10 mouse cellular contexts compared by ENCODE assay signal in genomic region chr8:70469295-70469916, GRCm38 (mm10). TPM values are rescaled to one million over a fixed set of nuclear protein-coding genes. Genes with fewer than 3 reads are reported as not detected.
A peak's percentile ranks its signal among the peaks of the same experiment; 100 is the strongest.
DNase-seq lines count a peak whose midpoint lies in the region; ATAC-seq lines count a peak whose summit lies in the region.
"Had no signal": no experiment of that assay in that cellular context is flagged by ENCODE, and none has a peak within 500 bp of the region (broad histone marks: within the 10 kb centered on the region; RNA-seq: fewer than 3 reads in every experiment).

No protein-coding gene starts in this region.

- H3K36me3 ChIP-seq in heart, embryonic 13.5 days: peaks cover 13% of the 10 kb centered on the region; the same call in 1 of the 2 replicates
- no peaks in the 10 kb centered on the region for H3K36me3 ChIP-seq in hindbrain, embryonic 11.5 days (ENCODE audit: control insufficient read depth, insufficient read depth, low read length)
- H3K36me3 ChIP-seq in midbrain, embryonic 11.5 days (ENCODE audit: control insufficient read depth, insufficient read depth, low read length): no peaks in the 10 kb centered on the region
- H3K36me3 ChIP-seq: neural tube, embryonic 12.5 days; stomach, embryonic 15.5 days had no signal

- H3K27ac ChIP-seq in heart, embryonic 13.5 days (replicated peaks): peak overlapping the region; percentile 56
- H3K27ac ChIP-seq in hindbrain, embryonic 11.5 days (ENCODE audit: low read depth, low read length): peak overlapping the region; percentile 17; the same call in 1 of the 2 replicates
- H3K27ac ChIP-seq in midbrain, embryonic 11.5 days (ENCODE audit: low read depth, low read length): no peak overlapping the region
- H3K27ac ChIP-seq: neural tube, embryonic 12.5 days; stomach, embryonic 15.5 days had no signal

- no peaks in the 10 kb centered on the region for H3K9me3 ChIP-seq in heart, embryonic 13.5 days
- no peaks in the 10 kb centered on the region for H3K9me3 ChIP-seq in hindbrain, embryonic 11.5 days (ENCODE audit: control insufficient read depth, low read length)
- no peaks in the 10 kb centered on the region for H3K9me3 ChIP-seq in midbrain, embryonic 11.5 days (ENCODE audit: control insufficient read depth, low read length)
- H3K9me3 ChIP-seq: neural tube, embryonic 12.5 days; stomach, embryonic 15.5 days had no signal

- peak overlapping the region; percentile 39; the same call in 1 of the 2 replicates for H3K9ac ChIP-seq in heart, embryonic 13.5 days
- H3K9ac ChIP-seq in hindbrain, embryonic 11.5 days (ENCODE audit: low read depth, low read length): no peak overlapping the region
- H3K9ac ChIP-seq in midbrain, embryonic 11.5 days (ENCODE audit: low read length): no peak overlapping the region
- H3K9ac ChIP-seq: neural tube, embryonic 12.5 days; stomach, embryonic 15.5 days had no signal

- peak overlapping the region; percentile 16 for H3K4me2 ChIP-seq in heart, embryonic 13.5 days
- no peak overlapping the region for H3K4me2 ChIP-seq in hindbrain, embryonic 11.5 days (replicated peaks; ENCODE audit: low read depth, low read length)
- no peak overlapping the region for H3K4me2 ChIP-seq in midbrain, embryonic 11.5 days
- H3K4me2 ChIP-seq: neural tube, embryonic 12.5 days; stomach, embryonic 15.5 days had no signal

- ATAC-seq in heart, embryonic 13.5 days (ENCODE audit: extremely low read depth, insufficient number of reproducible peaks, low FRiP score, low TSS enrichment): peak; percentile 24; the same call in 1 of the 2 replicates
- no peak for ATAC-seq in hindbrain, embryonic 11.5 days (ENCODE audit: low FRiP score)
- ATAC-seq in midbrain, embryonic 11.5 days (ENCODE audit: low FRiP score): no peak

- DNase-seq in heart, postnatal 36 days: no peak
- DNase-seq in adipocyte (ENCODE audit: low spot score): peak; percentile 75
- DNase-seq in hindbrain, embryonic 11.5 days (ENCODE audit: low spot score): no peak
- DNase-seq in midbrain, embryonic 11.5 days (ENCODE audit: low spot score, missing footprints): peak; percentile 82
- no peak for DNase-seq in kidney, postnatal 36 days
- DNase-seq in thymus, adult 18-20 months: no peak
- DNase-seq in urinary bladder, adult 18-20 months (ENCODE audit: low spot score in 2 of 2): no peak

- no peak overlapping the region for H3K4me3 ChIP-seq in heart, embryonic 13.5 days
- H3K4me3 ChIP-seq in hindbrain, embryonic 11.5 days (ENCODE audit: low read depth, low read length): no peak overlapping the region
- no peak overlapping the region for H3K4me3 ChIP-seq in midbrain, embryonic 11.5 days (ENCODE audit: low read depth, low read length)
- H3K4me3 ChIP-seq: neural tube, embryonic 12.5 days; stomach, embryonic 15.5 days had no signal

- 31% methylated on average over 10 of the region's 10 CpGs for WGBS in heart, embryonic 13.5 days
- WGBS in hindbrain, embryonic 11.5 days: 67% methylated on average over 10 of the region's 10 CpGs
- WGBS in midbrain, embryonic 11.5 days: 60% methylated on average over 10 of the region's 10 CpGs

- intact Hi-C loops in heart, postnatal 36 days (cut with DNase I): no loop called here

- peaks cover 46% of the 10 kb centered on the region for H3K4me1 ChIP-seq in heart, embryonic 13.5 days
- no peaks in the 10 kb centered on the region for H3K4me1 ChIP-seq in hindbrain, embryonic 11.5 days (replicated peaks; ENCODE audit: control insufficient read depth, insufficient read depth, low read length)
- no peaks in the 10 kb centered on the region for H3K4me1 ChIP-seq in midbrain, embryonic 11.5 days (ENCODE audit: control insufficient read depth, insufficient read depth, low read length)
- H3K4me1 ChIP-seq: neural tube, embryonic 12.5 days had no signal

- H3K27me3 ChIP-seq in heart, embryonic 13.5 days (replicated peaks): no peaks in the 10 kb centered on the region
- H3K27me3 ChIP-seq in hindbrain, embryonic 11.5 days (ENCODE audit: control insufficient read depth, insufficient read depth, low read length): no peaks in the 10 kb centered on the region
- no peaks in the 10 kb centered on the region for H3K27me3 ChIP-seq in midbrain, embryonic 11.5 days (ENCODE audit: control insufficient read depth, insufficient read depth, low read length)
- H3K27me3 ChIP-seq: neural tube, embryonic 12.5 days; stomach, embryonic 15.5 days had no signal

RNA-seq across cellular contexts. Expression of gene Klhl26, which starts 7.4 kb away (rescaled TPM):
- 11.2 and 12.4 TPM in 2 replicates for polyA plus RNA-seq in heart, embryonic 13.5 days (2015; fragmentation: Nextera tagmentation; extraction: Ambion mirVana)
- total RNA-seq in heart, postnatal 36 days (2021): 1 to 10 TPM; 8.1 to 9.4 TPM
- 11.1 and 12.8 TPM in 2 replicates for polyA plus RNA-seq in hindbrain, embryonic 11.5 days (2014; fragmentation: Nextera tagmentation; extraction: Ambion mirVana)
- 12.6 and 13.1 TPM in 2 replicates for polyA plus RNA-seq in midbrain, embryonic 11.5 days (2014; fragmentation: Nextera tagmentation; extraction: Ambion mirVana)

RNA-seq across cellular contexts. Expression of gene Tmem59l, which starts 17.8 kb away (rescaled TPM):
- 0.45 and 0.76 TPM in 2 replicates for polyA plus RNA-seq in heart, embryonic 13.5 days (2015; fragmentation: Nextera tagmentation; extraction: Ambion mirVana)
- total RNA-seq in heart, postnatal 36 days (2021): not detected
- 15.6 and 19.6 TPM in 2 replicates for polyA plus RNA-seq in hindbrain, embryonic 11.5 days (2014; fragmentation: Nextera tagmentation; extraction: Ambion mirVana)
- 12.3 TPM in 2 replicates for polyA plus RNA-seq in midbrain, embryonic 11.5 days (2014; fragmentation: Nextera tagmentation; extraction: Ambion mirVana)

RNA-seq across cellular contexts. Expression of gene Crlf1, which starts 23.6 kb away (rescaled TPM):
- polyA plus RNA-seq in heart, embryonic 13.5 days (2015; fragmentation: Nextera tagmentation; extraction: Ambion mirVana): 3.7 and 5.5 TPM in 2 replicates
- total RNA-seq in heart, postnatal 36 days (2021): under 1 TPM; 0.39 to 0.62 TPM
- polyA plus RNA-seq in hindbrain, embryonic 11.5 days (2014; fragmentation: Nextera tagmentation; extraction: Ambion mirVana): 2.4 and 6.6 TPM in 2 replicates
- 0.23 and 0.90 TPM in 2 replicates for polyA plus RNA-seq in midbrain, embryonic 11.5 days (2014; fragmentation: Nextera tagmentation; extraction: Ambion mirVana)

RNA-seq across cellular contexts. Expression of gene Crtc1, which starts 30.0 kb away (rescaled TPM):
- polyA plus RNA-seq in heart, embryonic 13.5 days (2015; fragmentation: Nextera tagmentation; extraction: Ambion mirVana): 9.7 and 12.4 TPM in 2 replicates
- 1 to 10 TPM; 8.2 to 9.8 TPM for total RNA-seq in heart, postnatal 36 days (2021)
- polyA plus RNA-seq in hindbrain, embryonic 11.5 days (2014; fragmentation: Nextera tagmentation; extraction: Ambion mirVana): 13.6 and 14.2 TPM in 2 replicates
- polyA plus RNA-seq in midbrain, embryonic 11.5 days (2014; fragmentation: Nextera tagmentation; extraction: Ambion mirVana): 11.8 and 12.9 TPM in 2 replicates

RNA-seq across cellular contexts. Expression of gene Rex1bd, which starts 37.1 kb away (rescaled TPM):
- polyA plus RNA-seq in heart, embryonic 13.5 days (2015; fragmentation: Nextera tagmentation; extraction: Ambion mirVana): 116 and 125 TPM in 2 replicates
- 100 to 1,000 TPM; 109 to 113 TPM for total RNA-seq in heart, postnatal 36 days (2021)
- polyA plus RNA-seq in hindbrain, embryonic 11.5 days (2014; fragmentation: Nextera tagmentation; extraction: Ambion mirVana): 129 and 136 TPM in 2 replicates
- polyA plus RNA-seq in midbrain, embryonic 11.5 days (2014; fragmentation: Nextera tagmentation; extraction: Ambion mirVana): 126 and 129 TPM in 2 replicates

Comparison
In these comparisons a context has a peak if more than half of its experiments do, and no peak if none do; other contexts are left out.
1. DNase-seq: peak in adipocyte (single experiment) and midbrain, embryonic 11.5 days (single experiment); none in heart, postnatal 36 days (0 of 2), hindbrain, embryonic 11.5 days (single experiment), kidney, postnatal 36 days (0 of 2), thymus, adult 18-20 months (0 of 2) and urinary bladder, adult 18-20 months (0 of 2).